Mouse (Mus musculus) G1E (cell line): Measurements from ENCODE around the gene Ptprt.

Experiments
- CTCF ChIP-seq: IDR thresholded peaks from 2 replicates; pipeline ENCODE4 v1.5.1; 2012; ENCODE audit warnings: low read depth, low read length, inconsistent platforms, mixed read lengths
- GATA1 ChIP-seq: IDR thresholded peaks from 2 replicates; pipeline ENCODE4 v1.6.1; 2012; ENCODE audit warnings: borderline replicate concordance, low read length, inconsistent platforms, mixed read lengths
- TAL1 ChIP-seq: conservative IDR thresholded peaks from 2 replicates; pipeline ENCODE4 v1.6.1; 2012; ENCODE audit warnings: low read depth, low read length, inconsistent platforms, mixed read lengths

DNA sequence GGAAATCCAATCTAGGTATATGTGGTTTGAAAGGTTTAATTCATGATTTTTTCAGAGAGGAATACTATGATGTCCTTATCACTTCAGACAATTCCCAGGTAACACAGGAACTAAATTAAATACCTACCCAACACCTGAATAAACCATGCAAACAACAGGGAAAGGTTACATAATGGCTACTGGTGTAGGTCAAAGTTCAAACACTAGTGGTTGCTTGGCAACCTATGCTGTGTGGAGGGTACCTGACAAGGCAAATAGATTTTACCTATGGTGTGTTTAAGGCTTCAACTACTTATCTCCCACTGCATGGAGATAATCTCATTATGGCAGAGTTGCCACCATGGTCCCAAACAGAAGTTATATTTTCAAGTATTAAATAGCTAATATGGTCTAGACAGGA lies 38.1 kb upstream of the Ptprt start:
- TF ChIP-seq GATA1, result no peak
- TF ChIP-seq TAL1, result no peak
- no peak for TF ChIP-seq CTCF
